Mouse (Mus musculus) myocyte (in vitro differentiated cells): ENCODE data around the gene Sgpp1. TPM values are rescaled to one million over a fixed set of nuclear protein-coding genes. Genes with fewer than 3 reads are reported as not detected.
"Not testable (repeated sequence)": the region's sequence is repeated elsewhere in the genome, so short reads cannot be mapped to it uniquely, and the experiment has no call there.

ENCODE experiments used
- H3K27me3 ChIP-seq: one replicate; pipeline ENCODE4 v1.6.1; 2011; ENCODE audit not compliant: control insufficient read depth, insufficient read depth, insufficient read length
- H3K36me3 ChIP-seq: one replicate; pipeline ENCODE4 v1.6.1; 2011; ENCODE audit not compliant: control insufficient read depth, insufficient read depth
- H3K4me2 ChIP-seq: one replicate; pipeline ENCODE4 v1.6.1; 2011; ENCODE audit warnings: low read depth, control low read depth
- H3K4me3 ChIP-seq: one replicate; pipeline ENCODE4 v1.5.1; 2011; ENCODE audit warnings: mild to moderate bottlenecking, control low read depth, moderate library complexity
- H3K79me2 ChIP-seq: one replicate; pipeline ENCODE4 v1.6.1; 2011; ENCODE audit not compliant: control insufficient read depth, insufficient read depth
- H3ac ChIP-seq: one replicate; pipeline ENCODE4 v1.6.1; 2011; ENCODE audit not compliant: control insufficient read depth, insufficient read length
- CEBPB ChIP-seq: IDR thresholded peaks from 2 replicates; pipeline ENCODE4 v1.6.1; 2011; ENCODE audit warnings: mild to moderate bottlenecking, moderate library complexity; ENCODE audit not compliant: poor library complexity, insufficient read depth, severe bottlenecking
- E2F4 ChIP-seq: IDR thresholded peaks from one replicate; pipeline ENCODE4 v1.6.1; 2011; ENCODE audit warnings: mild to moderate bottlenecking, control low read depth, moderate library complexity; ENCODE audit not compliant: insufficient read depth
- MAX ChIP-seq: IDR thresholded peaks from one replicate; pipeline ENCODE4 v1.6.1; 2011; ENCODE audit warnings: low read depth, mild to moderate bottlenecking, control low read depth
- MYOD1 ChIP-seq, 3 experiments: IDR thresholded peaks; one replicate each; pipeline ENCODE4 v1.6.1; 2011; ENCODE audit warnings: control low read depth in 2 of 3, low read depth in 2 of 3, mild to moderate bottlenecking in 2 of 3, moderate library complexity in 1 of 3; ENCODE audit not compliant: insufficient read length in 2 of 3, control insufficient read depth in 1 of 3
- MYOG ChIP-seq, 3 experiments: IDR thresholded peaks; one replicate each; pipeline ENCODE4 v1.6.1; 2011; ENCODE audit warnings: control low read depth in 2 of 3, low read depth in 2 of 3, mild to moderate bottlenecking in 2 of 3; ENCODE audit not compliant: insufficient read length in 2 of 3, control insufficient read depth in 1 of 3, insufficient read depth in 1 of 3
- POLR2A ChIP-seq: IDR thresholded peaks from one replicate; pipeline ENCODE4 v1.6.1; 2011; ENCODE audit warnings: low read depth, mild to moderate bottlenecking, control low read depth, moderate library complexity; ENCODE audit not compliant: insufficient read length
- POLR2AphosphoS2 ChIP-seq: IDR thresholded peaks from one replicate; pipeline ENCODE4 v1.6.1; 2011; ENCODE audit warnings: low read depth, control low read depth; ENCODE audit not compliant: insufficient read length
- REST ChIP-seq: IDR thresholded peaks from one replicate; pipeline ENCODE4 v1.6.1; 2011; ENCODE audit warnings: mild to moderate bottlenecking, control low read depth, moderate library complexity; ENCODE audit not compliant: insufficient read depth, insufficient read length
- SRF ChIP-seq: IDR thresholded peaks from one replicate; pipeline ENCODE4 v1.6.1; 2011; ENCODE audit warnings: low read depth; ENCODE audit not compliant: control insufficient read depth, insufficient read length
- TCF12 ChIP-seq: IDR thresholded peaks from one replicate; pipeline ENCODE4 v1.6.1; 2011; ENCODE audit warnings: mild to moderate bottlenecking, control low read depth; ENCODE audit not compliant: poor library complexity, insufficient read depth, severe bottlenecking
- TCF3 ChIP-seq: IDR thresholded peaks from one replicate; pipeline ENCODE4 v1.6.1; 2011; ENCODE audit warnings: low read depth, control low read depth; ENCODE audit not compliant: insufficient read length
- USF1 ChIP-seq: IDR thresholded peaks from one replicate; pipeline ENCODE4 v1.6.1; 2011; ENCODE audit warnings: low read depth, mild to moderate bottlenecking, control low read depth, moderate library complexity
- polyA plus RNA-seq: library from polyadenylated mRNA; unstranded; fragments of >200 nt; fragmentation: generic; extraction: Trizol; gene quantifications from one replicate; pipeline ENCODE4 v1.2.1, GENCODE M21; 2012; ENCODE audit warnings: missing spikeins

The Sgpp1 gene
- polyA plus RNA-seq, 1 experiment = 4.9 TPM

DNA sequence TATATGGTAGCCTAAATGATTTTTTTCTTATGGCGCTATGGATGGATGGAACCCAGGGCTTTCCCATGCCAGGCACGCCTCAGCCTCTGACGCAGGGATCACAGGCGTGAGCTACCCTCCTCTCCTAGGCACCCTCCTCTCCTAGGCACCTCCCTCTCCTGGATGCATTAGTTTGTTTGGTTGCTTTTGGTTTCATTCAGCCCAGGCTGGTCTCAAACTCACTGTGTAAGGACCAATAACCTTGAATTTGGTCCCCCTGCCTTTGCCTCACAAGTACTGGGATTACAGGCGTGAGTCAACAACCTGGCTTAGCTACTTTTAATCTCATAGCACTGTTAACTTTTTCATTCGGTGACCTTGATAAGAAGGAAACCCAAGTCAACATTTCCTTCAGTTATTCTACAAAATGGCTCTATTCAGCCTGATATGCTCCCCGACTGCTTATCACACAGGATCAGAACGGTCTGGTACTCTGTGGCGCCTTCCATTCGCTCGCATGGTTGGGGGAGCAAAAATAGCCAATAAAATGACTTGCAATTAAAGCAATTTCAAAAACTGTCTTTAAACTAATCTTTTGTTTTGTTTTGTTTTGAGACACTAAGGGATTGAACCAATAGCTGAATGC lies 11.6 kb downstream of the Sgpp1 start:
- no peaks in the 10 kb centered on the region for H3K27me3 ChIP-seq
- no peak overlapping the region for H3ac ChIP-seq
- H3K4me2 ChIP-seq = no peak overlapping the region
- H3K36me3 ChIP-seq = no peaks in the 10 kb centered on the region
- TF ChIP-seq MYOG (IDR thresholded peaks at IDR 0.05; ENCODE audit: control insufficient read depth in 1 of 3, insufficient read depth in 1 of 3, insufficient read length in 2 of 3, low read depth in 2 of 3) (no peak), POLR2AphosphoS2 (no peak), E2F4 (no peak), POLR2A (no peak), TCF12 (no peak), MAX (no peak), TCF3 (no peak), CEBPB (no peak), SRF (no peak), REST (no peak), USF1 (no peak), MYOD1 (IDR thresholded peaks at IDR 0.05; ENCODE audit: control insufficient read depth in 1 of 3, insufficient read length in 2 of 3, low read depth in 2 of 3) (no peak)
- H3K79me2 ChIP-seq = peaks cover 17% of the 10 kb centered on the region
- no peak overlapping the region for H3K4me3 ChIP-seq

DNA sequence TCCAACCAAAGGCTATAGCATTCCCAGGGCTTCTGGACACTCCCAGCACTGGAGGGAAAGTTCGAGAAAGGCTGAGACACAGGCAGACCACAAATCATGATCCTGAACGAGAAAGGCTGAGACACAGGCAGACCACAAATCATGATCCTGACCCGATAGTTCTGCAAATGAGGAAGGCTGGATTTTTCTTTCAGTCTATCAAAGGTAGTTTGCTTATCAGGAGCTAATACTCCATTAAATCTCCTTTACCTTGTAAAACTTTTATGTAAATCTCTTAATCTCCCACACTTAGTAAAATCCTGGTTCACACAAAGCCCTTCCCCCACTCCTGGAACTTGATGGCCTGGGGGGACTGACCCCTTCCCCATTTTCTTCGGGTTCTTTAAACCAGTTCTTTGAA lies 13.6 kb downstream of the Sgpp1 start:
- H3K36me3 ChIP-seq = no peaks in the 10 kb centered on the region
- no peaks in the 10 kb centered on the region for H3K27me3 ChIP-seq
- no peak for TF ChIP-seq MYOD1 (IDR thresholded peaks at IDR 0.05; ENCODE audit: control insufficient read depth in 1 of 3, insufficient read length in 2 of 3, low read depth in 2 of 3)
- no peak for TF ChIP-seq TCF12
- TF ChIP-seq E2F4 = no peak
- TF ChIP-seq POLR2A = no peak
- TF ChIP-seq MYOG (IDR thresholded peaks at IDR 0.05; ENCODE audit: control insufficient read depth in 1 of 3, insufficient read depth in 1 of 3, insufficient read length in 2 of 3, low read depth in 2 of 3) = no peak
- TF ChIP-seq SRF = no peak
- TF ChIP-seq REST = no peak
- no peak for TF ChIP-seq USF1
- H3K79me2 ChIP-seq = peaks cover 13% of the 10 kb centered on the region
- H3K4me2 ChIP-seq = no peak overlapping the region
- H3ac ChIP-seq = no peak overlapping the region
- no peak overlapping the region for H3K4me3 ChIP-seq

DNA sequence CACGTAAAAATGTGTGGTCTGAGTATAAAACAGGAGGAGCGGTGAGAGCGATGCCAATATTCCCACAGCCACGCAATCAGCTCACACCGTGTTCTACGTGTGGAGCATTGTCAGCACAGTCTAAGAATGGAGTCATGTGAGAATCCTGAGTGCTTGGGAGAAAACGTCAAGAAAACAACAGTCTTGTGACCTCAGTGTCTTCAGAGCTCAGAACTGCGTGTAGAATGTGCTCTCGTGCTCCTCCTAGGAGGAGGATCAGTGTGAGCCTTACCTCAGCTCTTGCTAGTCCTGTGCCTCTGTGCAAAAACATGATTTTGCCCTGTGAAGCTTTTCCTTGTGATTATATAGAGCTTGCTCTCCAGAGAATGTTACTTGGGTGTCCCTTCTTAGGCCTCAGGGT lies 14.5 kb downstream of the Sgpp1 start:
- no peak overlapping the region for H3K4me3 ChIP-seq
- H3K36me3 ChIP-seq = no peaks in the 10 kb centered on the region
- H3K79me2 ChIP-seq = peaks cover 7% of the 10 kb centered on the region
- H3K27me3 ChIP-seq = no peaks in the 10 kb centered on the region
- H3K4me2 ChIP-seq = no peak overlapping the region
- TF ChIP-seq SRF = no peak
- no peak for TF ChIP-seq POLR2AphosphoS2
- TF ChIP-seq E2F4 = no peak
- TF ChIP-seq POLR2A = no peak
- no peak for TF ChIP-seq MYOG (IDR thresholded peaks at IDR 0.05; ENCODE audit: control insufficient read depth in 1 of 3, insufficient read depth in 1 of 3, insufficient read length in 2 of 3, low read depth in 2 of 3)
- no peak for TF ChIP-seq USF1
- TF ChIP-seq TCF12 = no peak
- no peak for TF ChIP-seq TCF3
- TF ChIP-seq REST = no peak
- no peak for TF ChIP-seq CEBPB
- no peak for TF ChIP-seq MYOD1 (IDR thresholded peaks at IDR 0.05; ENCODE audit: control insufficient read depth in 1 of 3, insufficient read length in 2 of 3, low read depth in 2 of 3)
- no peak for TF ChIP-seq MAX
- no peak overlapping the region for H3ac ChIP-seq

DNA sequence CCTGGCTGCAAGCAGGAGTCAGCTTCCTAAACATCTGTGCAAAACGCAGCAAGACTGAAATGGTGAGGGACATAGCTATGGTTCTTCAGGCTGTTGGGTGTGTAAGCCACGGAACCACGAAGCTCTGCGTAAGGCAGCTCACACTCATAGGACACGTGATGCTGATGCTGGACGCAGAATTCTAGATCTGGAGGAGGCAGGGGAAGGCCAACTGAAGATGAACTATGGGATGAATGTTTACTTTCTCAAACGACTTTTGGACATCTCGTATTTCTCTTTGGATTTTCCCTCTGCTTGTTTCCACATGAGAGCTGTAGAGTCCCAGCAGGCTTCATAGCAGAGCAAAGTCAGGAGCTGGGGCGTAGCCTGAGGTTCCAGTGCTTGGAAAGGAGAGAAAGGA lies 21.9 kb downstream of the Sgpp1 start:
- Histone ChIP-seq H3K4me3 (no peak overlapping the region), H3K4me2 (no peak overlapping the region)
- TF ChIP-seq E2F4 = no peak
- TF ChIP-seq REST = no peak
- TF ChIP-seq MYOD1 (IDR thresholded peaks at IDR 0.05; ENCODE audit: control insufficient read depth in 1 of 3, insufficient read length in 2 of 3, low read depth in 2 of 3) = no peak
- TF ChIP-seq POLR2AphosphoS2 = no peak
- no peak for TF ChIP-seq CEBPB
- no peak for TF ChIP-seq USF1
- TF ChIP-seq POLR2A = no peak
- TF ChIP-seq SRF = no peak
- TF ChIP-seq MYOG (IDR thresholded peaks at IDR 0.05; ENCODE audit: control insufficient read depth in 1 of 3, insufficient read depth in 1 of 3, insufficient read length in 2 of 3, low read depth in 2 of 3) = no peak
- no peak for TF ChIP-seq TCF3
- no peak for TF ChIP-seq TCF12
- no peak for TF ChIP-seq MAX

DNA sequence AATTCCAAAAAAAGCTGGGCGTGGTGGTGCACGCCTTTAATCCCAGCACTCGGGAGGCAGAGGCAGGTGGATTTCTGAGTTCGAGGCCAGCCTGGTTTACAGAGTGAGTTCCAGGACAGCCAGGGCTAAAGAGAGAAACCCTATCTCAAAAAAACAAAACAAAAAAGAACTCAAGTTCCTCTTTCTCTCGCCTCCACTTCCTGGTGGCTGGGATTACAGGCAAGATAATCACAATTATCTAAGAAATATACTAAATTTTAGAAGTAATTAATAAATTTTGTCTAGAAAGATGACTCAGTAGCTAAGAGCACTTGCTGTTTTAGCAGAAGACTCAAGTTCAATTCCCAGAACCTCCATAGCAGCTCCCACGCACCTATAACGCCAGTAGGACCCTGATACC lies 22.6 kb downstream of the Sgpp1 start:
- not testable (repeated sequence) for H3ac ChIP-seq, H3K36me3 ChIP-seq, H3K4me2 ChIP-seq, H3K27me3 ChIP-seq, H3K79me2 ChIP-seq, H3K4me3 ChIP-seq

More for the DNA sequence above, 21.9 kb downstream of the Sgpp1 start:
- no peaks in the 10 kb centered on the region for H3K36me3 ChIP-seq
- no peak overlapping the region for H3ac ChIP-seq
- no peaks in the 10 kb centered on the region for H3K27me3 ChIP-seq
- H3K79me2 ChIP-seq = no peaks in the 10 kb centered on the region
